Mouse (Mus musculus) hindbrain, embryonic 15.5 days (tissue): Measurements from ENCODE around the gene Polr2b. TPM values are rescaled to one million over a fixed set of nuclear protein-coding genes. Genes with fewer than 3 reads are reported as not detected.

ENCODE experiments used
- ATAC-seq: fragments of 200-750 bp; cut with Nextera tagmentation; 2 replicates; pipeline ENCODE4 v1.8.0; 2017; ENCODE audit warnings: low read depth, moderate number of reproducible peaks, moderate TSS enrichment; ENCODE audit not compliant: low FRiP score
- H3K27ac ChIP-seq: fragments of 300-500 bp; sonication (generic); replicated peaks from 2 replicates; pipeline ENCODE4 v1.5.1; 2015; ENCODE audit warnings: mild to moderate bottlenecking, inconsistent platforms
- H3K27me3 ChIP-seq: fragments of 300-500 bp; sonication (generic); 2 replicates; pipeline ENCODE4 v1.6.1; 2015; ENCODE audit warnings: control low read depth, inconsistent platforms
- H3K36me3 ChIP-seq: fragments of 300-500 bp; sonication (generic); 2 replicates; pipeline ENCODE4 v1.6.1; 2015; ENCODE audit warnings: control low read depth, inconsistent platforms
- H3K4me1 ChIP-seq: fragments of 300-500 bp; sonication (generic); replicated peaks from 2 replicates; pipeline ENCODE4 v1.6.1; 2015; ENCODE audit warnings: control low read depth, inconsistent platforms
- H3K4me2 ChIP-seq: fragments of 300-500 bp; sonication (generic); 2 replicates; pipeline ENCODE4 v1.6.1; 2015; ENCODE audit warnings: moderate library complexity, mild to moderate bottlenecking, inconsistent platforms
- H3K4me3 ChIP-seq: fragments of 300-500 bp; sonication (generic); 2 replicates; pipeline ENCODE4 v1.5.1; 2015; ENCODE audit warnings: mild to moderate bottlenecking, inconsistent platforms
- H3K9ac ChIP-seq: fragments of 300-500 bp; sonication (generic); 2 replicates; pipeline ENCODE4 v1.6.1; 2015; ENCODE audit warnings: inconsistent platforms
- H3K9me3 ChIP-seq: fragments of 300-500 bp; sonication (generic); 2 replicates; pipeline ENCODE4 v1.6.1; 2016; ENCODE audit warnings: control low read depth, inconsistent platforms
- WGBS: fragments of 180-500 bp; shearing (Covaris S2); methylation state at CpG from one replicate; pipeline ENCODE4 v1.1.7; 2015; 5-methylcytosine and 5-hydroxymethylcytosine counted together
- polyA plus RNA-seq: library from polyadenylated mRNA; unstranded; fragments of >200 nt; fragmentation: Nextera tagmentation; extraction: Ambion mirVana; gene quantifications from 2 replicates; pipeline ENCODE4 v1.2.1, GENCODE M21; 2015

Gene Polr2b
- polyA plus RNA-seq, result 56.8 and 57.9 TPM in 2 replicates

DNA sequence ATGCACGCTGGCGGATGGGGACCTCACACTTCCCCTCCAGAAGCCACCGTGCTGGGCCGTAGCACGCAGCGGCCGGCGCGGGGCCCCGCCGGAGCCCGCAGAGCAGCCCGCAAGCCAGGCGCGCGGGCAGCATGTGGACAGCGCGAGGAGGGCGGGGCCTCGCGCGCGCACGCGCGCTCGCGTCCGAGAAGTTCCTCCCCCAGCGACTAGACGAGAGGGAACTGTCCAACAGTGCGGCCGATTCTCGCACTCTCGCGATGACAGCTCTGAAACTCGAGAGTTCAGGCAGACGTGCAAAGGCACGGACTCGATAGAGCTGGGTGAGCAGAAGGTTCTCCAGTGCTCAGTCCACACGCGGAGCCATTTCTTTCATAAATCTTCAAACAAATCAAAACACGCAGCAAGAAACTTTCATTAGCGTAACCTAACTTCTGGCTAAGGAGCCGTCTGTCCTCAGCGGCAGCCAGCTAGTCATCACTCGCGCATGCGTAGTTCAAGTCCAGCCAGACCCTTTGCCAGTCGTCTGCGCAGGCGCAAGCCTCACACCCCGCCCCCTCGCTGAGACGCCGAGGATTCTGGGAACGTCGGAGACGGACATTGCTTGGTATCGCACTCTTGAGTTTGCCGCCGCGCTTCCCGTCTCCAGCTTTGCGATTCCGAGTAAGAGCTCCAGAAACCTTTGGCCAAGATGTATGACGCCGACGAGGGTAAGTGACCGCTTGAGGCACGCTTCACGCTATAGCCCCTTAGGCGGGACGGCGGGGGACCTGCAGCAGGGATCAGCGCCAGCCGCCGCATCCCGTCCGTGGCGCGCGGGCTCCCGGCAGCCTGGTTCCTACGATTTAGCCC lies at the start of gene Polr2b, which contains the start of gene Noa1:
Gene Polr2b, plus strand, starts transcription at position 224 of the 849 bp plus-strand sequence.
Gene Noa1, minus strand, starts transcription at position 161 of the 849 bp plus-strand sequence.
- H3K27ac ChIP-seq, result peak within 1 kb of the TSS; percentile 94
- H3K4me2 ChIP-seq, result peak within 1 kb of the TSS; percentile 89
- no peaks in the 10 kb centered on the region for H3K9me3 ChIP-seq
- peak within 1 kb of the TSS; percentile 91 for H3K4me3 ChIP-seq
- H3K9ac ChIP-seq, result peak within 1 kb of the TSS; percentile 88
- under 1% methylated on average over 84 of the region's 85 CpGs for WGBS
- peaks cover 33% of the 10 kb centered on the region for H3K4me1 ChIP-seq
- no peaks in the 10 kb centered on the region for H3K27me3 ChIP-seq
- peak; percentile 97 for ATAC-seq
- H3K36me3 ChIP-seq, result peaks cover 26% of the 10 kb centered on the region

- no peak for ATAC-seq
- Histone ChIP-seq H3K4me1 (0 out of 2 replicates have a peak, but pooled peaks cover 2% of the 10 kb centered on the region), H3K4me3 (no peak overlapping the region), H3K27ac (no peak overlapping the region), H3K4me2 (no peak overlapping the region), H3K9ac (no peak overlapping the region), H3K36me3 (no peaks in the 10 kb centered on the region), H3K27me3 (no peaks in the 10 kb centered on the region), H3K9me3 (no peaks in the 10 kb centered on the region)
- WGBS, result 74% methylated on average over 4 of the region's 4 CpGs
Measured at GRCm38 (mm10) chr5:77261137-77261536, 48.8 kb upstream of the Polr2b start.

- H3K27ac ChIP-seq, result no peak overlapping the region
- no peak for ATAC-seq
- no peak overlapping the region for H3K9ac ChIP-seq
- H3K27me3 ChIP-seq, result no peaks in the 10 kb centered on the region
- no peak overlapping the region for H3K4me2 ChIP-seq
- 21% methylated on average over 5 of the region's 5 CpGs for WGBS
- H3K9me3 ChIP-seq, result no peaks in the 10 kb centered on the region
- H3K4me3 ChIP-seq, result no peak overlapping the region
- H3K36me3 ChIP-seq, result no peaks in the 10 kb centered on the region
- H3K4me1 ChIP-seq, result peaks cover 9% of the 10 kb centered on the region
Measured at GRCm38 (mm10) chr5:77262105-77262504, 47.8 kb upstream of the Polr2b start.

- peak within 1 kb of the TSS; percentile 74 for H3K9ac ChIP-seq
- 2% methylated on average over 22 of the region's 78 CpGs for WGBS
- peaks cover 16% of the 10 kb centered on the region for H3K4me1 ChIP-seq
- ATAC-seq, result peak; percentile 88
- H3K27ac ChIP-seq, result peak within 1 kb of the TSS; percentile 84
- H3K4me3 ChIP-seq, result peak within 1 kb of the TSS; percentile 89
- H3K27me3 ChIP-seq, result no peaks in the 10 kb centered on the region
- peak within 1 kb of the TSS; percentile 71 for H3K4me2 ChIP-seq
- no peaks in the 10 kb centered on the region for H3K36me3 ChIP-seq
- H3K9me3 ChIP-seq, result no peaks in the 10 kb centered on the region
Measured at GRCm38 (mm10) chr5:77265081-77265670, 44.8 kb upstream of the Polr2b start, which contains the start of gene Rest. Rest (plus strand) TSS chr5:77265491.

- H3K27ac ChIP-seq, result peak overlapping the region; percentile 84
- H3K9me3 ChIP-seq, result no peaks in the 10 kb centered on the region
- H3K4me2 ChIP-seq, result peak overlapping the region; percentile 71
- WGBS, result 0% methylated on average over 27 of the region's 53 CpGs
- peaks cover 16% of the 10 kb centered on the region for H3K4me1 ChIP-seq
- H3K36me3 ChIP-seq, result no peaks in the 10 kb centered on the region
- H3K9ac ChIP-seq, result peak overlapping the region; percentile 74
- no peaks in the 10 kb centered on the region for H3K27me3 ChIP-seq
- H3K4me3 ChIP-seq, result peak overlapping the region; percentile 89
- ATAC-seq, result peak; percentile 85
Measured at GRCm38 (mm10) chr5:77265671-77266065, 44.3 kb upstream of the Polr2b start.

DNA sequence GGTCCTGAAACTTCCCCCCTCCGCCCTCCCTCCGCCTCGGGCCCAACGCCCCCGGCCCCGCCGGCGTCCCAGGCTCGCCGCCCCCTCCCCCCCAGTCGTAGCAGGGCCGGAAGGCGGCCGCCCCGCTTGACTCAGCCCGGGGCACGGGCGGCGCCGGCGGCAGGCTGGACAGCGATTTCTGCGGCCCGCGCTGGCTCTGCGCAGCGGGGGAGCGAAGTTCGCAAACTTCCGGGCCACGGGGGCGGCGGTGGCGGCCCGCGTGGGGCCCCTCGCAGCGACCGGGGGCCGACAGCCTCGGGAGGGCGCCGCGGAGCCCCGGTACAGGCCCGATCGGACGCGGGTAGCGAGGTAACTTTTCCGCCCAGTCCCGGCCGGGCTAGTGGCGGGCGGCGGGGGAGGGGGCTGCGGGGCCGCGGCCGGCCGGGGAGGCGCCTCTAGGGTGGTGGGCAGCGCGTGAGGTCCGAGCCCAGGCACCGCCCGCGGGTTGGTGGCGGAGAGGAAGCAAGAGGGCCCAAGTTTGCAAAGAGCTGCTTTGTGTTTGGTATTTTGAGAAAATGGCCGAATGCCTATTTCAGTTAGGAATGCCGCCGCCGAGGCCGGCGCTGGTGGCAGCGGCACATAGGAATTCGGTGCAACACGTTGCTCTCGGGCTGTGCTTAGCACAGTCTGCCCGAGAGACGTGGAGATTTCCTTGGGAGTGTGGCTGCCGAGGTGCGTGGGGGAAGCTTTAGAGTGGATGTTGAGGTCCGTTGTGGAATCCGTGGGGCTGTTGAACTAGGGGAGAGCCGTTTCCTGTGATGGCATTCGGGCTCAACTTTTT lies 43.7 kb upstream of the Polr2b start:
- Histone ChIP-seq H3K36me3 (no peaks in the 10 kb centered on the region), H3K27ac (peak overlapping the region; percentile 84), H3K9me3 (no peaks in the 10 kb centered on the region), H3K4me2 (peak overlapping the region; percentile 71), H3K4me1 (peaks cover 16% of the 10 kb centered on the region), H3K27me3 (no peaks in the 10 kb centered on the region), H3K9ac (peak overlapping the region; percentile 74), H3K4me3 (peak overlapping the region; percentile 89)
- ATAC-seq, result peak; percentile 68
- 0% methylated on average over 62 of the region's 87 CpGs for WGBS

GRCm38 (mm10) chr5:77266886-77267401 lies 43.0 kb upstream of the Polr2b start:
- ATAC-seq, result no peak
- 2% methylated on average over 11 of the region's 11 CpGs for WGBS
- H3K4me3 ChIP-seq, result peak overlapping the region; percentile 89

GRCm38 (mm10) chr5:77267441-77267840 lies 42.5 kb upstream of the Polr2b start:
- Histone ChIP-seq H3K9ac (no peak overlapping the region), H3K4me1 (peaks cover 16% of the 10 kb centered on the region), H3K27ac (no peak overlapping the region), H3K9me3 (no peaks in the 10 kb centered on the region), H3K36me3 (no peaks in the 10 kb centered on the region), H3K4me3 (peak overlapping the region; percentile 89), H3K4me2 (peak overlapping the region; percentile 71), H3K27me3 (no peaks in the 10 kb centered on the region)
- no peak for ATAC-seq
- 66% methylated on average over 4 of the region's 4 CpGs for WGBS

More at GRCm38 (mm10) chr5:77266886-77267401, 43.0 kb upstream of the Polr2b start:
- Histone ChIP-seq H3K36me3 (no peaks in the 10 kb centered on the region), H3K27me3 (no peaks in the 10 kb centered on the region), H3K4me1 (peaks cover 16% of the 10 kb centered on the region), H3K9ac (peak overlapping the region; percentile 74; the same call in 1 of the 2 replicates), H3K9me3 (no peaks in the 10 kb centered on the region), H3K27ac (peak overlapping the region; percentile 84), H3K4me2 (peak overlapping the region; percentile 71)

DNA sequence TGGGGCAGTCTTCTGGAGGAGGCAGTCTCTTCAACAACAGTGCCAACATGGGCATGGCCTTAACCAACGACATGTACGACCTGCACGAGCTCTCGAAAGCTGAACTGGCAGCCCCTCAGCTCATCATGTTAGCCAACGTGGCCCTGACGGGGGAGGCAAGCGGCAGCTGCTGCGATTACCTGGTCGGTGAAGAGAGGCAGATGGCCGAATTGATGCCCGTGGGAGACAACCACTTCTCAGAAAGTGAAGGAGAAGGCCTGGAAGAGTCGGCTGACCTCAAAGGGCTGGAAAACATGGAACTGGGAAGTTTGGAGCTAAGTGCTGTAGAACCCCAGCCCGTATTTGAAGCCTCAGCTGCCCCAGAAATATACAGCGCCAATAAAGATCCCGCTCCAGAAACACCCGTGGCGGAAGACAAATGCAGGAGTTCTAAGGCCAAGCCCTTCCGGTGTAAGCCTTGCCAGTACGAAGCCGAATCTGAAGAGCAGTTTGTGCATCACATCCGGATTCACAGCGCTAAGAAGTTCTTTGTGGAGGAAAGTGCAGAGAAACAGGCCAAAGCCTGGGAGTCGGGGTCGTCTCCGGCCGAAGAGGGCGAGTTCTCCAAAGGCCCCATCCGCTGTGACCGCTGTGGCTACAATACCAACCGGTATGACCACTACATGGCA lies 41.9 kb upstream of the Polr2b start:
- 91% methylated on average over 30 of the region's 30 CpGs for WGBS
- Histone ChIP-seq H3K4me3 (no peak overlapping the region), H3K4me1 (peaks cover 16% of the 10 kb centered on the region), H3K36me3 (no peaks in the 10 kb centered on the region), H3K27ac (no peak overlapping the region), H3K4me2 (no peak overlapping the region), H3K27me3 (no peaks in the 10 kb centered on the region), H3K9ac (no peak overlapping the region), H3K9me3 (no peaks in the 10 kb centered on the region)
- ATAC-seq, result no peak

- H3K27ac ChIP-seq, result no peak overlapping the region
- H3K36me3 ChIP-seq, result no peaks in the 10 kb centered on the region
- no peak for ATAC-seq
- peaks cover 16% of the 10 kb centered on the region for H3K4me1 ChIP-seq
- no peaks in the 10 kb centered on the region for H3K9me3 ChIP-seq
- H3K4me3 ChIP-seq, result no peak overlapping the region
- WGBS, result 80% methylated on average over 8 of the region's 8 CpGs
- no peak overlapping the region for H3K4me2 ChIP-seq
- no peaks in the 10 kb centered on the region for H3K27me3 ChIP-seq
- no peak overlapping the region for H3K9ac ChIP-seq
Measured at GRCm38 (mm10) chr5:77269399-77269798, 40.5 kb upstream of the Polr2b start.

DNA sequence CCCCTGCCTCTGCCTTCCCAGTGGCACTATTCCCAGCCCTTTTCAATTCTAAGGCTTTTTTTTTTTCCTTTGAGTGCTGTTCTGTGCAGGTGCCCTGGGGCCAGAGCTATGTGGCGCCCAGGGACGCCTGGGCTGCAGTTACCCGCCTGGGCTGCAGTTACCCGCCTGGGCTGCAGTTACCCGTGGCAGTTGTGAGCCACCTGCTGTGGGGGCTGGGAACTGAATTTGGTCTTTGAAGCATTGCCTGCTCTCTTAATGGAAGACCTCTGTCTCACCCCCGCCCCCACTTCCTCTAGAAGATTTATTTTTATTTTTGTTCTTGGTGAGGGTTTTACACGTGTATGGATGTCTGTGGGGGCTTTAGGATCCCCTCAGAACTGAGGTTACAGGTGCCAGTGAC lies 36.8 kb upstream of the Polr2b start:
- Histone ChIP-seq H3K36me3 (0 out of 2 replicates have a peak, but pooled peaks cover 9% of the 10 kb centered on the region), H3K27me3 (no peaks in the 10 kb centered on the region), H3K9ac (no peak overlapping the region), H3K27ac (no peak overlapping the region), H3K4me3 (no peak overlapping the region), H3K4me2 (no peak overlapping the region), H3K4me1 (no peaks in the 10 kb centered on the region), H3K9me3 (no peaks in the 10 kb centered on the region)
- no peak for ATAC-seq
- 79% methylated on average over 7 of the region's 7 CpGs for WGBS
